Mouse (Mus musculus): ENCODE measurements around the gene Stk40. TPM values are rescaled to one million over a fixed set of nuclear protein-coding genes. Genes with fewer than 3 reads are reported as not detected.

Gene Stk40
- polyA plus RNA-seq, 1 experiment from 2014 or later, result 26.7 TPM

DNA sequence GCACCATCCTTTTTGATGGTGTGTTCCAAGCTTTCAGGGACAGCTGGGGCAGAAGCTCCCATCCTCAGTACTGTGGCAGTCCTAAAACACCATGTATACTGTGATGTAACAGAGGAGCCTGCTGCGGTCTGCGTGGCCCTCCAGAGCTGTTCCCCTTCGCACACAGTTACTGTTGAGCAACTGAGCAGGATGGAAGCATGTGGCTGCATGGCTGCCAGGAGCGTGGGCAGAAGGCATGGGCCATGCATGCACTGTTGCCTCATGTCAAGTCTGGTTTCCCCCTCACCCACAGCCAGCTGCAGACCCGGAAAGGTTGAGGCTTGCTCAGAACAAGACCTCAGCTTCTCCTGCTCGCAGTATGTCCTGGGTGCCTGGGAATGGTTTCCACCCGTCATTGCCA is 38.5 kb upstream of the Stk40 start:
- Histone ChIP-seq H3K9ac (replicated peaks; ENCODE audit: low read depth) (no peak overlapping the region), H3K4me1 (ENCODE audit: insufficient read depth, low read depth, low read length) (no peaks in the 10 kb centered on the region), H3K4me2 (replicated peaks; ENCODE audit: low read depth, low read length) (no peak overlapping the region), H3K27me3 (replicated peaks; ENCODE audit: insufficient read depth, low read length) (no peaks in the 10 kb centered on the region), H3K4me3 (ENCODE audit: low read depth, low read length) (no peak overlapping the region), H3K9me3 (ENCODE audit: low read length) (no peaks in the 10 kb centered on the region), H3K36me3 (ENCODE audit: insufficient read depth, low read length) (no peaks in the 10 kb centered on the region), H3K27ac (ENCODE audit: low read length) (no peak overlapping the region)
- WGBS, result 78% methylated on average over 7 of the region's 7 CpGs
- no peak for TF ChIP-seq EP300 (IDR thresholded peaks at IDR 0.05)
- TF ChIP-seq CTCF (IDR thresholded peaks at IDR 0.05), result no peak
- no peak for DNase-seq (ENCODE audit: low spot score)
- ATAC-seq, result no peak

DNA sequence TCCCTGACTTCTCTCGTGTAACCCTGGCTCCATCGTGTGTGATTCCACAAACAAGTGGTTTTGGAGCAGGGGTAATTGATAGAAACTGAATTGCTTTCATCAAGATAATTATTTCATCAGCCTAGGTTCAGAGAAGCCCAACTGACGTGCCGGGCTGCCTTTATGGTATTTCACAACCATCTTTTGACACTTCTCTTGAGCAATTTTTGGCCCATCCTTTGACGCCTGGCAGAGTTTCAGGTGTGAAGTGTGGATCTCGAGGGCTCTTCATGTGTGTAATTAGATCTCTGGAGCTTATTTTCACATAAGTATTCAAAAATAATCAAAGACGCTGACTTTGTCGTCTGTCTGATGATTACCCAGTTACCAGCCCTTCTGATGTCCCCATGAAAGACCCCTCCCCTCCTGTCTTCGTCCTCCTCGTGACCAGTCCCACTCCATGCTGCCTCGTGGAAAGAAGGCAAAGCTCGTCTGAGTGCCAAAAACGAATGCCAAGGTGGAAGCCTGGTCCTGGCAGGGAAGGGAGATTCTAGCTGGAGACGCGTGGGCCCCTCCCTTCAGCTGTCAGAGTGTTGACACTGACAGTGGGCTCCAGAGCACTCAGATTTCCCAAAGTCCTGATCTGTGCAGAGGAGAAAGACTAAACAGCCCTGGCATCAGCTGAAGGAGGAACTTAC is 36.2 kb upstream of the Stk40 start:
- H3K4me1 ChIP-seq (ENCODE audit: insufficient read depth, low read depth, low read length), result no peaks in the 10 kb centered on the region
- H3K27ac ChIP-seq (ENCODE audit: low read length), result no peak overlapping the region
- H3K27me3 ChIP-seq (replicated peaks; ENCODE audit: insufficient read depth, low read length), result no peaks in the 10 kb centered on the region
- peak; percentile 65 for DNase-seq (ENCODE audit: low spot score)
- no peak overlapping the region for H3K4me2 ChIP-seq (replicated peaks; ENCODE audit: low read depth, low read length)
- H3K4me3 ChIP-seq (ENCODE audit: low read depth, low read length), result no peak overlapping the region
- no peaks in the 10 kb centered on the region for H3K9me3 ChIP-seq (ENCODE audit: low read length)
- WGBS, result 34% methylated on average over 15 of the region's 15 CpGs
- TF ChIP-seq EP300 (IDR thresholded peaks at IDR 0.05) (peak; percentile 85), CTCF (IDR thresholded peaks at IDR 0.05) (no peak)
- H3K36me3 ChIP-seq (ENCODE audit: insufficient read depth, low read length), result no peaks in the 10 kb centered on the region
- no peak overlapping the region for H3K9ac ChIP-seq (replicated peaks; ENCODE audit: low read depth)
- peak; percentile 70 for ATAC-seq

DNA sequence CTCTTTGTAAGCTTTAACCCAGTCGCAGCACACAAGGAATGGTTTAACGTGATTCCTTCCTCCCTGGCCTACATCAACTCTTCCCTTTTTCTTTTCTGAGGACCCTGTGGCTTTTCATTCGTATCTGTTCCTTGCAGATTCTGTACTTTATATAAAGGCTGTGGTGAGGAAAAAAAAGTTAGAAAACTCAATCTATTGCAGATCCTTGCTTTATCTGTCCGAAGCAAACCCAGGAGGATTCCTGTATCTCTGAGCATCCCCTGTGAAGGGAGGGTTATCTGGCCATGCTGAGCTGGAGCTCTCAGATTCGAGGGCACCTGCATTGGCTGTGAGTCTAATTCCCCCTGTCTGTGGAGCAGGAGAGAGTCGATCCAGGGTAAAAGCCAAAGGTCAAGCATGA is 34.9 kb upstream of the Stk40 start:
- ATAC-seq (no peak), DNase-seq (ENCODE audit: low spot score) (no peak)
- Histone ChIP-seq H3K4me1 (ENCODE audit: insufficient read depth, low read depth, low read length) (no peaks in the 10 kb centered on the region), H3K4me2 (replicated peaks; ENCODE audit: low read depth, low read length) (no peak overlapping the region), H3K27me3 (replicated peaks; ENCODE audit: insufficient read depth, low read length) (no peaks in the 10 kb centered on the region), H3K9ac (replicated peaks; ENCODE audit: low read depth) (no peak overlapping the region), H3K4me3 (ENCODE audit: low read depth, low read length) (no peak overlapping the region), H3K27ac (ENCODE audit: low read length) (no peak overlapping the region), H3K9me3 (ENCODE audit: low read length) (no peaks in the 10 kb centered on the region), H3K36me3 (ENCODE audit: insufficient read depth, low read length) (no peaks in the 10 kb centered on the region)
- TF ChIP-seq EP300 (IDR thresholded peaks at IDR 0.05), result no peak
- TF ChIP-seq CTCF (IDR thresholded peaks at IDR 0.05), result no peak
- WGBS, result 88% methylated on average over 6 of the region's 6 CpGs

DNA sequence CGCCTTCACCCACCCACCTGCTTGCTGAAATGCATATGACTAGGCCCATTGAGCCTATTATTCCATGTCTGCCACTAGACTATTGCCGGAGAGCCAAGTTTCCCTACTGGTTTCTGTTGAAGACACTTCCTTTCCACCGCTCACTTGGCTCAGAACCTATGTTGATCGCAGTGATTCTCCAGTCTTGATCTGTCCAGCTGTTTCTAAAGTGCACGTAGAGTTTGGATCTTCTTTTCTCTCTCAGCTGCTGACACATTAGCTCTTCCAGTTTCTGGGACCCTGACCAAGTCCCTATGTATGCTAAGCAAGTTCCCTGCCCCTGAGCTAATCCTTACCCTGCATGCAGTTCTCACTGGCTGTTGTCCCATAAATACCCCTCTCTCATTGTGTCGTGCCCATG is 25.9 kb upstream of the Stk40 start:
- WGBS, result 64% methylated on average over 6 of the region's 6 CpGs
- H3K4me1 ChIP-seq (ENCODE audit: insufficient read depth, low read depth, low read length), result no peaks in the 10 kb centered on the region
- peak; percentile 64 for ATAC-seq
- no peak for TF ChIP-seq CTCF (IDR thresholded peaks at IDR 0.05)
- TF ChIP-seq EP300 (IDR thresholded peaks at IDR 0.05), result no peak
- H3K27ac ChIP-seq (ENCODE audit: low read length), result no peak overlapping the region
- H3K36me3 ChIP-seq (ENCODE audit: insufficient read depth, low read length), result no peaks in the 10 kb centered on the region
- H3K9ac ChIP-seq (replicated peaks; ENCODE audit: low read depth), result no peak overlapping the region
- peak; percentile 71 for DNase-seq (ENCODE audit: low spot score)
- no peak overlapping the region for H3K4me2 ChIP-seq (replicated peaks; ENCODE audit: low read depth, low read length)
- no peaks in the 10 kb centered on the region for H3K9me3 ChIP-seq (ENCODE audit: low read length)
- H3K27me3 ChIP-seq (replicated peaks; ENCODE audit: insufficient read depth, low read length), result no peaks in the 10 kb centered on the region
- H3K4me3 ChIP-seq (ENCODE audit: low read depth, low read length), result no peak overlapping the region

DNA sequence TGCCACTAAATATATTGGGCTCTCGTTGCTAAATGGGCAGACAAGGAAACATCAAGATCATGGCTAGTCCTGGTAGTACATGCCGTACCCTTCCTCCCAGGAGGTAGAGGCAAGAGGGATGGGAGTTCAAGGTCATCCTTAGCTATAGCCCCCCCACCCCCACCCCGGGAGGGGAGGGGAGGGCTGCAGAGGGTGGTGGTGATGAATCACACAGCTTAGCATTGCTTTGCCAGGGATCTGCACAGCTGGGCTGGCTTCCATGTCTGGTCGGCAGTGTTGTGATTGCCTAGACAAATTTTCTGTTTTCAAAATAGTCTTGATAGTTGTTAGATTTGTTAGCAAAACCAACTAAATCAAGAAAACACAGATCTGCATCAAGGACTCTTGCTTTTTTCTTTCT is 24.5 kb upstream of the Stk40 start:
- Histone ChIP-seq H3K4me3 (ENCODE audit: low read depth, low read length) (no peak overlapping the region), H3K4me1 (ENCODE audit: insufficient read depth, low read depth, low read length) (no peaks in the 10 kb centered on the region), H3K4me2 (replicated peaks; ENCODE audit: low read depth, low read length) (no peak overlapping the region), H3K9ac (replicated peaks; ENCODE audit: low read depth) (no peak overlapping the region), H3K36me3 (ENCODE audit: insufficient read depth, low read length) (no peaks in the 10 kb centered on the region), H3K9me3 (ENCODE audit: low read length) (no peaks in the 10 kb centered on the region), H3K27me3 (replicated peaks; ENCODE audit: insufficient read depth, low read length) (no peaks in the 10 kb centered on the region), H3K27ac (ENCODE audit: low read length) (no peak overlapping the region)
- ATAC-seq, result no peak
- WGBS, result 59% methylated on average over 4 of the region's 4 CpGs
- TF ChIP-seq CTCF (IDR thresholded peaks at IDR 0.05) (no peak), EP300 (IDR thresholded peaks at IDR 0.05) (no peak)
- DNase-seq (ENCODE audit: low spot score), result no peak

DNA sequence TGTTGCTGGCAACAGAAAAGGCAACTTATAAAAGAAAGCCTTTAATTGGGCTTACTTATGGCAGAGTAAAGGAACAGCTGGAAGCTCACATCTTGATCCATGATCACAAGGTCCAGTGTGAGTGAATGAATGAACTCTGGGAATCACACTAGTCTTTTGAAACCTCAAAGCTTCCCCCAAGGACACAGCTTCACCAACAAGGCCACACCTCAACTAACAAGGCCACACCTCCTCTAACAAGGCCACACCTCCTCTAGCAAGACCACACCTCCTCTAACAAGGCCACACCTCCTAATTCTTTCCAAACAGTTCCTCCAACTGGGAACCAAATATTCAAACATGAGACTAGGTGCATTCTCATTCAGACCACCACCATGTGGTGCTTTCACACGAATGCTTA is 22.2 kb upstream of the Stk40 start:
- no peak for TF ChIP-seq CTCF (IDR thresholded peaks at IDR 0.05)
- TF ChIP-seq EP300 (IDR thresholded peaks at IDR 0.05), result no peak
- WGBS, result 96% methylated on average over 1 of the region's 1 CpGs
- Histone ChIP-seq H3K9me3 (ENCODE audit: low read length) (no peaks in the 10 kb centered on the region), H3K4me2 (replicated peaks; ENCODE audit: low read depth, low read length) (no peak overlapping the region), H3K36me3 (ENCODE audit: insufficient read depth, low read length) (no peaks in the 10 kb centered on the region), H3K4me3 (ENCODE audit: low read depth, low read length) (no peak overlapping the region), H3K4me1 (ENCODE audit: insufficient read depth, low read depth, low read length) (no peaks in the 10 kb centered on the region), H3K9ac (replicated peaks; ENCODE audit: low read depth) (no peak overlapping the region), H3K27ac (ENCODE audit: low read length) (no peak overlapping the region), H3K27me3 (replicated peaks; ENCODE audit: insufficient read depth, low read length) (no peaks in the 10 kb centered on the region)
- DNase-seq (ENCODE audit: low spot score) (no peak), ATAC-seq (no peak)

DNA sequence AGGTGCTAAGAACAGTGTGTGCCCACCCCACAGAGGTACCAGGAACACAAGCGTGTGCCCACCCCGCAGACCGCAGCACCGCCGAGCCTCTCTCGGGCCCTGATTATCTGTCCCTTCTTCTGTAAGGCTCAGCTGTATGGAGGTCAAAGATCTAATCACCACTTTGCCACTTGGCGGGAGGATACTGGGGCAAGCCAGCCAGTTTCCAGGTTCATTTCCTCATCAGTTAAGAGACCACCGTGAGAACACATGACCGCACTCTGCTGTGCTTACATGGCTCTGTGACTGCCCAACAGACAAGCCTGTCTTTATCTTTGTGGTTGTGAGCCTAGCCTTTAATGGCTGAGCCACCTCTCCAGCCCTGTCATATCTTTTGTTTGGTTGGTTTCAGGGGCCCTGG is 20.7 kb upstream of the Stk40 start:
- WGBS, result 83% methylated on average over 9 of the region's 9 CpGs
- Histone ChIP-seq H3K9me3 (ENCODE audit: low read length) (no peaks in the 10 kb centered on the region), H3K36me3 (ENCODE audit: insufficient read depth, low read length) (no peaks in the 10 kb centered on the region), H3K27me3 (replicated peaks; ENCODE audit: insufficient read depth, low read length) (no peaks in the 10 kb centered on the region), H3K27ac (ENCODE audit: low read length) (no peak overlapping the region), H3K4me3 (ENCODE audit: low read depth, low read length) (no peak overlapping the region), H3K4me2 (replicated peaks; ENCODE audit: low read depth, low read length) (no peak overlapping the region), H3K9ac (replicated peaks; ENCODE audit: low read depth) (no peak overlapping the region), H3K4me1 (ENCODE audit: insufficient read depth, low read depth, low read length) (no peaks in the 10 kb centered on the region)
- TF ChIP-seq CTCF (IDR thresholded peaks at IDR 0.05), result no peak
- no peak for TF ChIP-seq EP300 (IDR thresholded peaks at IDR 0.05)
- no peak for DNase-seq (ENCODE audit: low spot score)
- no peak for ATAC-seq
